Mouse (Mus musculus) retina, embryonic 14.5 days (tissue): ENCODE data around the gene Speer4a.
"Not testable (repeated sequence)": the region's sequence is repeated elsewhere in the genome, so short reads cannot be mapped to it uniquely, and the experiment has no call there.

ENCODE experiments used
- DNase-seq: peaks from one replicate; pipeline ENCODE4 v3.0.0-alpha.2; 2015; ENCODE audit warnings: low spot score

Gene Speer4a

GRCm38 (mm10) chr5:26039458-26039857 lies at the start of gene Speer4a:
TSS of gene Speer4a (minus strand) at chr5:26039558.
- DNase-seq = not testable (repeated sequence)

- peak; percentile 56 for DNase-seq
Measured at GRCm38 (mm10) chr5:26079023-26079422, 39.7 kb upstream of the Speer4a start.

- no peak for DNase-seq
Measured at GRCm38 (mm10) chr5:26070716-26071115, 31.4 kb upstream of the Speer4a start.

GRCm38 (mm10) chr5:26058481-26058880 lies 19.1 kb upstream of the Speer4a start, which contains the start of gene Gm7347:
TSS of gene Gm7347 (minus strand) at chr5:26058581.
- not testable (repeated sequence) for DNase-seq

GRCm38 (mm10) chr5:26022816-26023215 lies 16.5 kb downstream of the Speer4a start, which contains the start of gene Gm5862:
TSS of gene Gm5862 (minus strand) at chr5:26022916.
- DNase-seq = not testable (repeated sequence)

GRCm38 (mm10) chr5:26007697-26008096 lies 31.7 kb downstream of the Speer4a start:
- not testable (repeated sequence) for DNase-seq

- DNase-seq = peak; percentile 70
Measured at GRCm38 (mm10) chr5:26006937-26007695, 32.2 kb downstream of the Speer4a start.

GRCm38 (mm10) chr5:26004698-26005097 lies 34.7 kb downstream of the Speer4a start, which contains the start of gene Gm1979:
TSS of gene Gm1979 (minus strand) at chr5:26004798.
- DNase-seq = not testable (repeated sequence)

- not testable (repeated sequence) for DNase-seq
Measured at GRCm38 (mm10) chr5:25988550-25988949, 50.8 kb downstream of the Speer4a start, which contains the start of gene Gm21698. TSS of gene Gm21698 (minus strand) at chr5:25988650.
